Mouse (Mus musculus): ENCODE results near the gene Dhcr7. TPM values are rescaled to one million over a fixed set of nuclear protein-coding genes. Genes with fewer than 3 reads are reported as not detected.

Dhcr7 gene
- polyA plus RNA-seq, 1 experiment from 2014 or later = 57.2 TPM

GRCm38 (mm10) chr7:143891146-143891545, 68.2 kb downstream of the Dhcr7 start:
- Histone ChIP-seq H3K4me2 (no peak overlapping the region), H3K9ac (no peak overlapping the region), H3K27ac (replicated peaks) (no peak overlapping the region), H3K4me1 (replicated peaks) (no peaks in the 10 kb centered on the region), H3K27me3 (no peaks in the 10 kb centered on the region), H3K9me3 (replicated peaks) (no peaks in the 10 kb centered on the region), H3K36me3 (replicated peaks) (no peaks in the 10 kb centered on the region), H3K4me3 (replicated peaks) (no peak overlapping the region)
- ATAC-seq (ENCODE audit: insufficient read depth) = no peak
- 65% methylated on average over 2 of the region's 2 CpGs for WGBS (ENCODE audit: insufficient replicate concordance)

GRCm38 (mm10) chr7:143892361-143892760, 69.4 kb downstream of the Dhcr7 start:
- Histone ChIP-seq H3K27ac (replicated peaks) (no peak overlapping the region), H3K4me1 (replicated peaks) (no peaks in the 10 kb centered on the region), H3K9me3 (replicated peaks) (no peaks in the 10 kb centered on the region), H3K4me3 (replicated peaks) (no peak overlapping the region), H3K36me3 (replicated peaks) (no peaks in the 10 kb centered on the region), H3K9ac (no peak overlapping the region), H3K4me2 (no peak overlapping the region), H3K27me3 (no peaks in the 10 kb centered on the region)
- WGBS (ENCODE audit: insufficient replicate concordance) = 44% methylated on average over 2 of the region's 2 CpGs
- ATAC-seq (ENCODE audit: insufficient read depth) = no peak

Small RNA genes lying within 50 kb of the gene (microRNA-seq; reads per million reads assigned to microRNA genes)
- gene Gm22064 = not detected

Other genes with a start within 250 kb of the Dhcr7 start
- 53.1 and 60.5 TPM in 2 replicates for gene Cars, start 223.1 kb upstream of the Dhcr7 start, polyA plus RNA-seq (2015; fragmentation: Nextera tagmentation; extraction: Ambion mirVana)
- gene Tnfrsf26, start 194.4 kb upstream of the Dhcr7 start, polyA plus RNA-seq (2015; fragmentation: Nextera tagmentation; extraction: Ambion mirVana) = 1.2 and 1.3 TPM in 2 replicates
- gene Tnfrsf22, start 173.5 kb upstream of the Dhcr7 start, polyA plus RNA-seq (2015; fragmentation: Nextera tagmentation; extraction: Ambion mirVana) = 0.43 and 0.58 TPM in 2 replicates
- 0.35 and 0.39 TPM in 2 replicates for gene Tnfrsf23, start 137.3 kb upstream of the Dhcr7 start, polyA plus RNA-seq (2015; fragmentation: Nextera tagmentation; extraction: Ambion mirVana)
- 1.9 and 2.9 TPM in 2 replicates for gene Osbpl5, start 66.2 kb upstream of the Dhcr7 start, polyA plus RNA-seq (2015; fragmentation: Nextera tagmentation; extraction: Ambion mirVana)
- not detected in 2 replicates for gene Mrgprg, start 56.2 kb upstream of the Dhcr7 start, polyA plus RNA-seq (2015; fragmentation: Nextera tagmentation; extraction: Ambion mirVana)
- 0.48 and 0.52 TPM in 2 replicates for gene Mrgpre, start 38.6 kb upstream of the Dhcr7 start, polyA plus RNA-seq (2015; fragmentation: Nextera tagmentation; extraction: Ambion mirVana)
- gene Nadsyn1, start 296 bp upstream of the Dhcr7 start, polyA plus RNA-seq (2015; fragmentation: Nextera tagmentation; extraction: Ambion mirVana) = 8.8 and 9.5 TPM in 2 replicates
- not detected in 2 replicates for gene Gm498, start 43.7 kb downstream of the Dhcr7 start, polyA plus RNA-seq (2015; fragmentation: Nextera tagmentation; extraction: Ambion mirVana)
- gene Shank2, start 178.8 kb downstream of the Dhcr7 start, polyA plus RNA-seq (2015; fragmentation: Nextera tagmentation; extraction: Ambion mirVana) = 0.54 and 0.66 TPM in 2 replicates

Measured in liver, embryonic 15.5 days (tissue).